Mouse (Mus musculus): ENCODE results near the gene Optc. TPM values are rescaled to one million over a fixed set of nuclear protein-coding genes. Genes with fewer than 3 reads are reported as not detected.

The Optc gene
- total RNA-seq, 2 experiments from 2014 or later: 0.40 TPM; not detected in 1

GRCm38 (mm10) chr1:133882283-133883217, 25.2 kb downstream of the Optc start:
- DNase-seq: no peak

GRCm38 (mm10) chr1:133881813-133882212, 26.0 kb downstream of the Optc start:
- DNase-seq: no peak

GRCm38 (mm10) chr1:133878825-133879423, 28.9 kb downstream of the Optc start:
- DNase-seq: no peak

GRCm38 (mm10) chr1:133876936-133877335, 30.9 kb downstream of the Optc start:
- DNase-seq: no peak

GRCm38 (mm10) chr1:133873086-133873813, 34.5 kb downstream of the Optc start:
- DNase-seq: no peak

- no peak for DNase-seq
Observed at GRCm38 (mm10) chr1:133871241-133871640, 36.6 kb downstream of the Optc start.

- DNase-seq: no peak
Observed at GRCm38 (mm10) chr1:133869221-133869620, 38.6 kb downstream of the Optc start.

GRCm38 (mm10) chr1:133863257-133863997, 44.4 kb downstream of the Optc start:
- no peak for DNase-seq

- DNase-seq: no peak
Observed at GRCm38 (mm10) chr1:133861028-133861427, 46.8 kb downstream of the Optc start.

GRCm38 (mm10) chr1:133859821-133860711, 47.7 kb downstream of the Optc start:
- DNase-seq: no peak

GRCm38 (mm10) chr1:133859257-133859656, 48.5 kb downstream of the Optc start:
- DNase-seq: no peak

GRCm38 (mm10) chr1:133857781-133858180, 50.0 kb downstream of the Optc start:
- DNase-seq: no peak

GRCm38 (mm10) chr1:133857171-133857570, 50.6 kb downstream of the Optc start:
- no peak for DNase-seq

GRCm38 (mm10) chr1:133856655-133857054, 51.1 kb downstream of the Optc start:
- no peak for DNase-seq

GRCm38 (mm10) chr1:133856133-133856541, 51.7 kb downstream of the Optc start:
- no peak for DNase-seq

- no peak for DNase-seq
Observed at GRCm38 (mm10) chr1:133855274-133856017, 52.4 kb downstream of the Optc start.

- no peak for DNase-seq
Observed at GRCm38 (mm10) chr1:133854421-133855273, 53.2 kb downstream of the Optc start.

All from layer of hippocampus, postnatal 36 days (tissue).